17 mouse cellular contexts compared by ENCODE assay signal in genomic region chr1:184298701-184299100, GRCm38 (mm10).
"Had no signal": no experiment of that assay in that cellular context is flagged by ENCODE, and none has a peak within 500 bp of the region (broad histone marks: within the 10 kb centered on the region; RNA-seq: fewer than 3 reads in every experiment).

No protein-coding gene starts in this region.

- DNase-seq: cerebellum, adult 2 months; cerebellum, adult 8-10 months; cerebellum, adult 9-10 months; cerebellum, adult 9-11 months; cerebellum, postnatal 10 days; cerebellum, postnatal 14 days; cerebellum, postnatal 25 days; cerebellum, postnatal 36 days; embryo, embryonic 11 days; forebrain, postnatal 0 days; gastrocnemius, adult 2 months; gastrocnemius, postnatal 10 days; gastrocnemius, postnatal 14 days; gastrocnemius, postnatal 25 days; gastrocnemius, postnatal 36 days; heart, adult 18-20 months; heart, adult 2 months had no signal
